Comparison of ENCODE assay signal across 15 mouse cellular contexts in the genomic region with DNA sequence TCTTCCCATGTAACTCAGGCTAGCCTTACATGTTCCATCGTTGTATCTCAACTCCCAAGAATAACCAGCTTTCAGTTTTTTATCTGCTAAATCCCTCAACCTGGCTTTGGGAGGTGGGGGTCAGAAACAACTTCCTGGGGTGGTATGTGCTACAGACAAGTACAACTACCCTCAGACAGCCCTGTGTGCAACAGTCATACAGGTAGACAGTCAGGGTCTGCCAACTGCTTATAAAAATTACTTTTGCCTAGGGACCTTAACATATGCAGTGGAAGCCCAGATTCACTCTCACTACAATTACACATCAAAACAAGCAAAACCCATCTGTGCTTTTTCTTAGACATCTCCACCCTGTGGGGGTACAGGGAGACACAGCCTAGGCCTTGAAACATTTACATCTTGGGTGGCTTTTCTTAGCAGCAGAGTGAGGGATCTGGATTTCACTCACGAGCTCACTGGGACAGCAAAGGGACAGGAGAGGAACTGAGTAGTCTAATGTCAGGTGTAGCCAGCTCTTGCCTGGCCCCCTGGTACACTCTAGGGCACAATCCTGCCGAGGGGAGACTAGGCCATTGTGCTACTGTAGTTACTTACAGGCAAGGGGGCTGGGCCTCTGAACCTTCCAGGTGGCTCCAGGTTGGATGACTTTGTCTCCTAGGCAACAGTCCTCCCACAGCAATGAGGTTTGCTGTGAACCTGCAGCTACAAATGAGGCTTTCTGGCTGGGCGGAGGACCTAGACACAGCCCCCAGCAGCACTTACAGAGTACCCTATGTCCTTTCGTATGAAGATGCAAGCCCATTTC. TPM values are rescaled to one million over a fixed set of nuclear protein-coding genes. Genes with fewer than 3 reads are reported as not detected.
DNase-seq lines count a peak whose midpoint lies in the region; ATAC-seq and TF ChIP-seq lines count a peak whose summit lies in the region.
"Had no signal": no experiment of that assay in that cellular context is flagged by ENCODE, and none has a peak within 500 bp of the region (broad histone marks: within the 10 kb centered on the region; RNA-seq: fewer than 3 reads in every experiment).

No protein-coding gene starts in this region.

- H3K27me3 ChIP-seq in forebrain, embryonic 13.5 days: no peaks in the 10 kb centered on the region
- H3K27me3 ChIP-seq in forebrain, embryonic 12.5 days: no peaks in the 10 kb centered on the region
- no peaks in the 10 kb centered on the region for H3K27me3 ChIP-seq in lung, embryonic 14.5 days (ENCODE audit: insufficient read depth, low read length)

- H3K4me1 ChIP-seq in forebrain, embryonic 13.5 days: no peaks in the 10 kb centered on the region
- H3K4me1 ChIP-seq in forebrain, embryonic 12.5 days: peaks cover 7% of the 10 kb centered on the region; the same call in 1 of the 2 replicates
- H3K4me1 ChIP-seq in lung, embryonic 14.5 days (ENCODE audit: insufficient read depth): no peaks in the 10 kb centered on the region
- no peaks in the 10 kb centered on the region for H3K4me1 ChIP-seq in lung, adult 2 months (ENCODE audit: control insufficient read depth, insufficient read depth, low read length)

- no peak for TF ChIP-seq POLR2A in lung, adult 2 months (IDR thresholded peaks at IDR 0.05; ENCODE audit: borderline replicate concordance, extremely low read depth, low read depth, low read length)

- H3K4me3 ChIP-seq in forebrain, embryonic 13.5 days: no peak overlapping the region
- H3K4me3 ChIP-seq in forebrain, embryonic 12.5 days (replicated peaks): no peak overlapping the region
- H3K4me3 ChIP-seq in lung, embryonic 14.5 days (ENCODE audit: low read depth, low read length): no peak overlapping the region
- no peak overlapping the region for H3K4me3 ChIP-seq in lung, adult 2 months (replicated peaks; ENCODE audit: extremely low read depth, low read depth, low read length)
- H3K4me3 ChIP-seq: heart, embryonic 10.5 days had no signal

- 0 out of 2 replicates have a peak, but pooled peaks have one; percentile 41 for ATAC-seq in forebrain, embryonic 13.5 days
- no peak for ATAC-seq in forebrain, embryonic 12.5 days (ENCODE audit: low FRiP score)
- peak; percentile 82 for ATAC-seq in lung, embryonic 14.5 days (ENCODE audit: insufficient read depth)
- ATAC-seq in frontal cortex, adult (ENCODE audit: low TSS enrichment): peak; percentile 69

- H3K4me2 ChIP-seq in forebrain, embryonic 13.5 days: no peak overlapping the region
- H3K4me2 ChIP-seq in forebrain, embryonic 12.5 days: no peak overlapping the region
- H3K4me2 ChIP-seq in lung, embryonic 14.5 days: no peak overlapping the region

- 62% methylated on average over 5 of the region's 5 CpGs for WGBS in forebrain, embryonic 13.5 days
- 69% methylated on average over 5 of the region's 5 CpGs for WGBS in forebrain, embryonic 12.5 days
- WGBS in lung, embryonic 14.5 days: 59% methylated on average over 5 of the region's 5 CpGs
- 76% methylated on average over 5 of the region's 5 CpGs for WGBS in lung, adult 2 months

- H3K36me3 ChIP-seq in forebrain, embryonic 13.5 days (ENCODE audit: poor library complexity, severe bottlenecking): no peaks in the 10 kb centered on the region
- H3K36me3 ChIP-seq in forebrain, embryonic 12.5 days (replicated peaks): no peaks in the 10 kb centered on the region
- H3K36me3 ChIP-seq in lung, embryonic 14.5 days (ENCODE audit: insufficient read depth): no peaks in the 10 kb centered on the region
- H3K36me3 ChIP-seq: heart, embryonic 10.5 days had no signal

- H3K27ac ChIP-seq in forebrain, embryonic 13.5 days: no peak overlapping the region
- H3K27ac ChIP-seq in forebrain, embryonic 12.5 days: no peak overlapping the region
- H3K27ac ChIP-seq in lung, embryonic 14.5 days (ENCODE audit: low read depth): no peak overlapping the region
- H3K27ac ChIP-seq: heart, embryonic 10.5 days; liver, embryonic 14.5 days had no signal

- 0 out of 2 replicates have a peak, but pooled peaks have one; percentile 1 for TF ChIP-seq CTCF in lung, embryonic 14.5 days (IDR thresholded peaks at IDR 0.05; ENCODE audit: low read depth)
- TF ChIP-seq CTCF in lung, adult 2 months (IDR thresholded peaks at IDR 0.05; ENCODE audit: insufficient read depth, low read length): no peak

- H3K9ac ChIP-seq in forebrain, embryonic 13.5 days: no peak overlapping the region
- no peak overlapping the region for H3K9ac ChIP-seq in forebrain, embryonic 12.5 days
- no peak overlapping the region for H3K9ac ChIP-seq in lung, embryonic 14.5 days
- H3K9ac ChIP-seq: liver, embryonic 14.5 days had no signal

- peaks cover 14% of the 10 kb centered on the region; the same call in 1 of the 2 replicates for H3K9me3 ChIP-seq in forebrain, embryonic 13.5 days (replicated peaks)
- H3K9me3 ChIP-seq in forebrain, embryonic 12.5 days: peaks cover 8% of the 10 kb centered on the region
- peaks cover 4% of the 10 kb centered on the region; the same call in 1 of the 2 replicates for H3K9me3 ChIP-seq in lung, embryonic 14.5 days (ENCODE audit: low read depth, low read length)

- DNase-seq in lung, embryonic 14.5 days: peak; percentile 31
- no peak for DNase-seq in lung, adult 2 months
- peak; percentile 31 to 52 for DNase-seq in right cerebral cortex, adult 2 months (ENCODE audit: low spot score in 2 of 2)
- DNase-seq in thymus, adult 18-20 months: no peak
- DNase-seq in yolk sac, embryonic 10.5 days (ENCODE audit: low spot score): no peak
- DNase-seq: embryo, embryonic 11 days; kidney, postnatal 4 days; retina, postnatal 1 day had no signal

RNA-seq across cellular contexts. Expression of gene Banf2, which starts 13.1 kb away (rescaled TPM):
- polyA plus RNA-seq in forebrain, embryonic 13.5 days (2015; fragmentation: Nextera tagmentation; extraction: Ambion mirVana): not detected in 2 replicates
- polyA plus RNA-seq in forebrain, embryonic 12.5 days (2016; fragmentation: Nextera tagmentation; extraction: Ambion mirVana): not detected in 2 replicates
- polyA plus RNA-seq in lung, embryonic 14.5 days (2014; fragmentation: Nextera tagmentation; extraction: Ambion mirVana): not detected in 2 replicates
- not detected in 2 replicates for polyA plus RNA-seq in lung, adult 2 months (2012; rRNA removed)
- polyA plus RNA-seq: heart, embryonic 10.5 days; liver, embryonic 14.5 days; macrophage; stomach, embryonic 16.5 days had no signal

RNA-seq across cellular contexts. Expression of gene Rrbp1, which starts 34.9 kb away (rescaled TPM):
- polyA plus RNA-seq in forebrain, embryonic 13.5 days (2015; fragmentation: Nextera tagmentation; extraction: Ambion mirVana): 23.9 and 27.7 TPM in 2 replicates
- polyA plus RNA-seq in forebrain, embryonic 12.5 days (2016; fragmentation: Nextera tagmentation; extraction: Ambion mirVana): 30.6 and 39.1 TPM in 2 replicates
- 88.8 and 91.8 TPM in 2 replicates for polyA plus RNA-seq in lung, embryonic 14.5 days (2014; fragmentation: Nextera tagmentation; extraction: Ambion mirVana)
- 68.8 and 78.1 TPM in 2 replicates for polyA plus RNA-seq in lung, adult 2 months (2012; rRNA removed)

Comparison
In these comparisons a context has a peak if more than half of its experiments do, and no peak if none do; other contexts are left out.
1. DNase-seq: peak in lung, embryonic 14.5 days (single experiment) and right cerebral cortex, adult 2 months (2 of 2); none in lung, adult 2 months (single experiment), thymus, adult 18-20 months (0 of 2) and yolk sac, embryonic 10.5 days (single experiment).